Mouse (Mus musculus) megakaryocyte, embryonic 14.5 days (primary cell): ENCODE data around the gene Slc44a5.

Experiments
- FLI1 ChIP-seq: IDR thresholded peaks from 2 replicates; pipeline ENCODE4 v1.6.1; 2012; ENCODE audit warnings: low read length, inconsistent platforms, mixed read lengths
- GATA1 ChIP-seq: IDR thresholded peaks from 3 replicates; pipeline ENCODE4 v1.6.1; 2012; ENCODE audit warnings: mixed read lengths, low read length, inconsistent platforms, borderline replicate concordance

DNA sequence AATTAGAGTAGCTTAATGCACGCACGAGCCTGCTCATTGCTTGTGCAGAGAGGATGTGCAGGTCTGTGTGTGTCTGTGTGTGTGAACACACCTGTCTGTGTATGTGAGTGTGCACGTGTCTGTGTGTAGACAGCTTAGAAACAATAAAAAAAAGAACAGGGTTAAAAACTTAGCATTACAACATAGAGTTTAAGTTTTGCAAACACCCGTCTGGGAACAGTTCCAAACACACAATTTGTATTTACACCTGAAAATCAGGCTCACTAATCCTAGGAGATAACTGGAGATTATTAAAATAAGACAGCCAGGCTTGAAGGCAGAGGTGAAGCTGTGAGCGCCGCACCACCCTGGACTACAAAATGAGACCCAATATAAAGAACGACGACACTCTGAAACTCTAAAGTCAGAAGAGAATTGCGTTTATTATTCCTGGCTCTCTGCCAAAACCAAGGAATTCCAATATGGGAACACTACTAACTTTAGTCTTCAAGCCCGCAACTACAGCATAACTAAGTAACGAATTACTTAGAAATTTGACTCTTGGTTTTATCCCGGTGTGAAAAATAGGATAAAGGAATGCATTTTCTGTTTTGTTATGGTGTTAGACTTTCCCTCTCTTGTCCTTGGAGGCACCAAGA, 30.1 kb upstream of the Slc44a5 start:
- no peak for TF ChIP-seq GATA1
- TF ChIP-seq FLI1, result no peak
